Mouse (Mus musculus): ENCODE results near the gene Srp72. TPM values are rescaled to one million over a fixed set of nuclear protein-coding genes. Genes with fewer than 3 reads are reported as not detected.
A peak's percentile ranks its signal among the peaks of the same experiment; 100 is the strongest.

The Srp72 gene
- total RNA-seq, 1 experiment: 67.0 TPM

GRCm38 (mm10) chr5:76941975-76942374, 32.5 kb upstream of the Srp72 start:
- in situ Hi-C loops (cut with MboI; ENCODE audit: low sequenced_read_pairs in 2 of 2, unreplicated experiment in 2 of 2): no loop called here
- Histone ChIP-seq H3K9ac (ENCODE audit: insufficient read depth, low read depth, low read length, poor library complexity, severe bottlenecking) (no peak overlapping the region), H3K27ac (ENCODE audit: insufficient read depth, low read depth, low read length, poor library complexity, severe bottlenecking) (no peak overlapping the region), H3K4me3 (ENCODE audit: insufficient read depth in 1 of 2, low read depth in 1 of 2, low read length in 2 of 2, poor library complexity in 1 of 2, severe bottlenecking in 1 of 2) (no peak overlapping the region), H3K36me3 (ENCODE audit: control insufficient read depth, insufficient read depth, low read length, poor library complexity, severe bottlenecking) (peaks cover 9% of the 10 kb centered on the region), H3K4me1 (ENCODE audit: control insufficient read depth in 2 of 2, insufficient read depth in 2 of 2, low read length in 2 of 2, poor library complexity in 1 of 2) (peaks cover 0 to 4% of the 10 kb centered on the region in 2 experiments; a peak in 2 of 4 replicates), H3K9me3 (ENCODE audit: control insufficient read depth, insufficient read depth, low read depth, low read length) (no peaks in the 10 kb centered on the region)
- no peak for TF ChIP-seq HCFC1 (IDR thresholded peaks at IDR 0.05; ENCODE audit: borderline replicate concordance, insufficient read depth, low read length)
- TF ChIP-seq ZC3H11A (IDR thresholded peaks at IDR 0.05; ENCODE audit: borderline replicate concordance, low read depth, low read length): no peak
- no peak for TF ChIP-seq CHD2 (IDR thresholded peaks at IDR 0.05; ENCODE audit: low read depth, low read length)
- no peak for DNase-seq (ENCODE audit: low read depth, low spot score)

- Histone ChIP-seq H3K4me1 (ENCODE audit: control insufficient read depth in 2 of 2, insufficient read depth in 2 of 2, low read length in 2 of 2, poor library complexity in 1 of 2) (peaks cover 2 to 4% of the 10 kb centered on the region in 2 experiments; a peak in 2 of 4 replicates), H3K36me3 (ENCODE audit: control insufficient read depth, insufficient read depth, low read length, poor library complexity, severe bottlenecking) (peaks cover 12% of the 10 kb centered on the region), H3K9ac (ENCODE audit: insufficient read depth, low read depth, low read length, poor library complexity, severe bottlenecking) (no peak overlapping the region), H3K9me3 (ENCODE audit: control insufficient read depth, insufficient read depth, low read depth, low read length) (no peaks in the 10 kb centered on the region), H3K27ac (ENCODE audit: insufficient read depth, low read depth, low read length, poor library complexity, severe bottlenecking) (no peak overlapping the region), H3K4me3 (ENCODE audit: insufficient read depth in 1 of 2, low read depth in 1 of 2, low read length in 2 of 2, poor library complexity in 1 of 2, severe bottlenecking in 1 of 2) (no peak overlapping the region)
- no peak for TF ChIP-seq MAFK (IDR thresholded peaks at IDR 0.05; ENCODE audit: insufficient read depth, low read depth, low read length)
- TF ChIP-seq ZNF384 (IDR thresholded peaks at IDR 0.05; ENCODE audit: low read depth, low read length): no peak
- no peak for TF ChIP-seq ZC3H11A (IDR thresholded peaks at IDR 0.05; ENCODE audit: borderline replicate concordance, low read depth, low read length)
- no peak for TF ChIP-seq CHD2 (IDR thresholded peaks at IDR 0.05; ENCODE audit: low read depth, low read length)
- no peak for TF ChIP-seq HCFC1 (IDR thresholded peaks at IDR 0.05; ENCODE audit: borderline replicate concordance, insufficient read depth, low read length)
- no peak for DNase-seq (ENCODE audit: low read depth, low spot score)
- in situ Hi-C loops (cut with MboI; ENCODE audit: low sequenced_read_pairs in 2 of 2, unreplicated experiment in 2 of 2): no loop called here
Measured at GRCm38 (mm10) chr5:76942505-76942904, 32.0 kb upstream of the Srp72 start.

- Histone ChIP-seq H3K9ac (ENCODE audit: insufficient read depth, low read depth, low read length, poor library complexity, severe bottlenecking) (no peak overlapping the region), H3K36me3 (ENCODE audit: control insufficient read depth, insufficient read depth, low read length, poor library complexity, severe bottlenecking) (peaks cover 9% of the 10 kb centered on the region), H3K9me3 (ENCODE audit: control insufficient read depth, insufficient read depth, low read depth, low read length) (no peaks in the 10 kb centered on the region), H3K27ac (ENCODE audit: insufficient read depth, low read depth, low read length, poor library complexity, severe bottlenecking) (no peak overlapping the region), H3K4me1 (ENCODE audit: control insufficient read depth in 2 of 2, insufficient read depth in 2 of 2, low read length in 2 of 2, poor library complexity in 1 of 2) (peaks cover 4% of the 10 kb centered on the region in 2 experiments; a peak in 2 of 4 replicates), H3K4me3 (ENCODE audit: insufficient read depth in 1 of 2, low read depth in 1 of 2, low read length in 2 of 2, poor library complexity in 1 of 2, severe bottlenecking in 1 of 2) (no peak overlapping the region)
- TF ChIP-seq HCFC1 (IDR thresholded peaks at IDR 0.05; ENCODE audit: borderline replicate concordance, insufficient read depth, low read length) (no peak), CHD2 (IDR thresholded peaks at IDR 0.05; ENCODE audit: low read depth, low read length) (no peak), ZC3H11A (IDR thresholded peaks at IDR 0.05; ENCODE audit: borderline replicate concordance, low read depth, low read length) (no peak), ZNF384 (IDR thresholded peaks at IDR 0.05; ENCODE audit: low read depth, low read length) (no peak), MAFK (IDR thresholded peaks at IDR 0.05; ENCODE audit: insufficient read depth, low read depth, low read length) (no peak)
- in situ Hi-C loops (cut with MboI; ENCODE audit: low sequenced_read_pairs in 2 of 2, unreplicated experiment in 2 of 2): no loop called here
- DNase-seq (ENCODE audit: low read depth, low spot score): no peak
Measured at GRCm38 (mm10) chr5:76944965-76945677, 29.4 kb upstream of the Srp72 start.

- in situ Hi-C loops (cut with MboI; ENCODE audit: low sequenced_read_pairs in 2 of 2, unreplicated experiment in 2 of 2): no loop called here
- no peak for DNase-seq (ENCODE audit: low read depth, low spot score)
- Histone ChIP-seq H3K36me3 (ENCODE audit: control insufficient read depth, insufficient read depth, low read length, poor library complexity, severe bottlenecking) (peaks cover 7% of the 10 kb centered on the region), H3K4me1 (ENCODE audit: control insufficient read depth in 2 of 2, insufficient read depth in 2 of 2, low read length in 2 of 2, poor library complexity in 1 of 2) (peaks cover 4% of the 10 kb centered on the region in 2 experiments; a peak in 2 of 4 replicates), H3K9ac (ENCODE audit: insufficient read depth, low read depth, low read length, poor library complexity, severe bottlenecking) (no peak overlapping the region), H3K27ac (ENCODE audit: insufficient read depth, low read depth, low read length, poor library complexity, severe bottlenecking) (no peak overlapping the region), H3K9me3 (ENCODE audit: control insufficient read depth, insufficient read depth, low read depth, low read length) (no peaks in the 10 kb centered on the region), H3K4me3 (ENCODE audit: insufficient read depth in 1 of 2, low read depth in 1 of 2, low read length in 2 of 2, poor library complexity in 1 of 2, severe bottlenecking in 1 of 2) (no peak overlapping the region)
- TF ChIP-seq ZC3H11A (IDR thresholded peaks at IDR 0.05; ENCODE audit: borderline replicate concordance, low read depth, low read length): no peak
- TF ChIP-seq ZNF384 (IDR thresholded peaks at IDR 0.05; ENCODE audit: low read depth, low read length): 0 out of 2 replicates have a peak, but pooled peaks have one; percentile 20
Measured at GRCm38 (mm10) chr5:76945678-76946033, 28.8 kb upstream of the Srp72 start.

GRCm38 (mm10) chr5:76947142-76947541, 27.3 kb upstream of the Srp72 start:
- TF ChIP-seq ZC3H11A (IDR thresholded peaks at IDR 0.05; ENCODE audit: borderline replicate concordance, low read depth, low read length) (no peak), HCFC1 (IDR thresholded peaks at IDR 0.05; ENCODE audit: borderline replicate concordance, insufficient read depth, low read length) (no peak), MAFK (IDR thresholded peaks at IDR 0.05; ENCODE audit: insufficient read depth, low read depth, low read length) (no peak), ZNF384 (IDR thresholded peaks at IDR 0.05; ENCODE audit: low read depth, low read length) (no peak), CHD2 (IDR thresholded peaks at IDR 0.05; ENCODE audit: low read depth, low read length) (no peak)
- in situ Hi-C loops (cut with MboI; ENCODE audit: low sequenced_read_pairs in 2 of 2, unreplicated experiment in 2 of 2): no loop called here
- H3K4me3 ChIP-seq (ENCODE audit: insufficient read depth in 1 of 2, low read depth in 1 of 2, low read length in 2 of 2, poor library complexity in 1 of 2, severe bottlenecking in 1 of 2): no peak overlapping the region
- H3K36me3 ChIP-seq (ENCODE audit: control insufficient read depth, insufficient read depth, low read length, poor library complexity, severe bottlenecking): peaks cover 7% of the 10 kb centered on the region
- H3K9me3 ChIP-seq (ENCODE audit: control insufficient read depth, insufficient read depth, low read depth, low read length): no peaks in the 10 kb centered on the region
- H3K4me1 ChIP-seq (ENCODE audit: control insufficient read depth in 2 of 2, insufficient read depth in 2 of 2, low read length in 2 of 2, poor library complexity in 1 of 2): peaks cover 4% of the 10 kb centered on the region in 2 experiments; a peak in 2 of 4 replicates
- H3K27ac ChIP-seq (ENCODE audit: insufficient read depth, low read depth, low read length, poor library complexity, severe bottlenecking): no peak overlapping the region
- no peak for DNase-seq (ENCODE audit: low read depth, low spot score)
- H3K9ac ChIP-seq (ENCODE audit: insufficient read depth, low read depth, low read length, poor library complexity, severe bottlenecking): no peak overlapping the region

Data from ES-E14 (cell line).